Mouse (Mus musculus) frontal cortex, postnatal 25 days (tissue): Measurements from ENCODE around the gene Per1.
"Not testable (repeated sequence)": the region's sequence is repeated elsewhere in the genome, so short reads cannot be mapped to it uniquely, and the experiment has no call there.

Source experiments
- DNase-seq, 2 experiments: peaks; one replicate each; pipeline ENCODE4 v3.0.0; 2022; ENCODE audit warnings: low spot score in 2 of 2

Gene Per1

DNA sequence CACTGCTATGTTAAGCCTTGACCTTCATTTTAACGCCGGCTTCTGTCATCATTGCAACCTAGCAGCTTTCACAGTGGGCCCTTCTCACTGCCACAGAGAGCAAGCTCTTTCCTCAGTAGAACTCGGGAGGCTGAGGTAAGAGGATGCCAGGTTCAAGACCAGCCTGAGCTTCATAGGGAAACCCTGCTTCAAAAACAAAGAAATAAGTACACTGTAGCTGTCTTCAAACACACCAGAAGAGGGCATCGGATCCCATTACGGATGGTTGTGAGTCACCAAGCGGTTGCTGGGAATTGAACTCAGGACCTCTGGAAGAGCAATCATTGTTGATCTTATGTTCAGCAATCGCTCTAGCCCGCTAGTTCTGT lies 14.2 kb upstream of the Per1 start:
- no peak for DNase-seq

DNA sequence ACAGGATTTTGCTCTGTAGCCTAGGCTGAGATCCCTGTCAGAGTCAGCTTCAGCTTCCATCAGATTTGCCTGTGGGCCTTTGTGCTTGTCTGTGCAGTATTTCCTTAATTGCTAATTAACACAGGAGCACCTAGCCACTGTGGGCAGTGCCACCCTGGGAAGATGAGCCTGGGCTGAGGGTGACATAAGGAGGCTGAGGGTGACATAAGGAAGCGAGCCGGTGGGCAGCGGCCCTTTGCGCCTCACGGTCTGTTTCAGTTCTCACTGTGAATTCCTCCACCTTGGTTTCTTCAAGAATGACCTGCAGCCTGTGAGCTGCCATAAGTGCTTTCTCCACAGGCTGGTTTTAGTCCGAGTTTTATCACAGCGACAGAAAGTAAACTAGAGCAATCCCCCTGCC lies 13.4 kb upstream of the Per1 start:
- no peak for DNase-seq

DNA sequence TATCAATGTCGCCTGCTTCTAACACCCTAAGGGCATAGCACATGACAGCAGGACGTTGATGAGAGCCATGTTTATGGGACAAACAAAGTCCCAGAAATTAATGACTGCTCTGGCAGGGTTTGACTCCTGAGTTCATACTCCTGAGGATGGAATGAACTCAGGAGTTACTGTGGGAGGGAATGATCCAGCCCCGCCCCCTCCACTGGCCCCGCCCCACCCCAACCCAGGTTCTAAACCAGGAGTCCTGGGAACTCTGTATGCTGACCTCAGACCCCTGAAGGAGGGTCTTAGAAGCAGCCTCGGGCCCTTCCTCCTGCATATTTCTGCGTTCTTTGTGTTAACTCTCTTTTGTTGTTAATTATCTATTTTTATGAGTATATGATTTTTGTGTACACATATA lies 9.4 kb upstream of the Per1 start:
- DNase-seq = no peak

DNA sequence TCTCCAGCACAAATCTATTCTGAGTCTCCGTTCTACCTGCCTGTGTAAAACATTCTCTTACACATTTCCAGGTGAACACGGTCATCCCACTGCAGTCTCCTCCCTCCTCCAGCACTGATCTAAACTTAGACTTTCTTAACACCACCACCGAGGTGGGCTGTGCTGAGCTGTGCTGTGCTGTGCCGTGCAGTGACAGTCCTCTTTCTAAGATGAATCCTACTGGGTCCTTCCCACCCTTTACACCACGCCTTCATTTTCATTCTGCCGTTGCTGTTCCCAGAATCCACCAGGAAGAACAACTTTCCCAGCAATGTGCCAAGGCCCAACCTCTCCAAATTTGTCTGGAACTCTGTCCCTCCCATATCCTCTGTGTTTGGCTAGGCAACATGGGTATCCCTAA lies 8.6 kb upstream of the Per1 start:
- no peak for DNase-seq

DNA sequence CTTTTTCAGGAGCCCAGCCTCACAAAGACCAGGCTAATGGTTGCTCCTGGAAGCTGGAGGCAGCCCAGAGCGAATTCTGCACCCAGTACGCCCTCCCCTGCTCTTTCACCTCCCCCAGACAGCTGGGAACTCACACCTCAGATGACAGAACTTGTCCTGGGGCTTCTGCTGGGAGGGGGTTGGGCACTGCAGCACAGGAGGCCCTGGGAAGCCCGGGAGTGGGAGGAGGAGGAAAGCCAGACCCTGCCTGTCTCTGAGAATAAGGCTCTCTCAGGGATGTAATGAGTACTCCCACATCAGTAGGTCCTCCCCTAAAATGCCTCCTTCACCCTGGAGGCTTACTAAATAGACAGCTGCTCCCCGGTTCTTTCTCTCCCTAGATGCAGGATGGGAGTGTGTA lies 7.9 kb upstream of the Per1 start:
- DNase-seq = no peak

DNA sequence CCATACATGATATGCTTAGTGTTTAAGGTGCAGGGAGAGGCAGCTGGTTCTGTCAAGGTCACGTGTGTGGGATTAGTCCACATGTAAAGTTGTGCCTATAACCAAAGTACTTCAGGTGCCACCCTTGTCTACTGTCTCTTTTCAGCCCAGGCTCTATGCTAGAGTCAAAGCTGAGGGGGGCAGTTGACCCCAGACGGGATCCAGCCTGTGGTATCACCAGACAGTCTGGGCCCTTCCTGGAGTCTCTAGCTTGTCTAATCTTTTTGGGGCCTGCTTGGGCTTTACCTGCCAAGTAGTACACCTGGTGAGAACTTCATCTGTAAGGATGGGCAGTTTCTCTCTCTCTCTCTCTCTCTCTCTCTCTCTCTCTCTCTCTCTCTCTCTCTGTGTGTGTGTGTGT lies 7.4 kb upstream of the Per1 start:
- DNase-seq = no peak

DNA sequence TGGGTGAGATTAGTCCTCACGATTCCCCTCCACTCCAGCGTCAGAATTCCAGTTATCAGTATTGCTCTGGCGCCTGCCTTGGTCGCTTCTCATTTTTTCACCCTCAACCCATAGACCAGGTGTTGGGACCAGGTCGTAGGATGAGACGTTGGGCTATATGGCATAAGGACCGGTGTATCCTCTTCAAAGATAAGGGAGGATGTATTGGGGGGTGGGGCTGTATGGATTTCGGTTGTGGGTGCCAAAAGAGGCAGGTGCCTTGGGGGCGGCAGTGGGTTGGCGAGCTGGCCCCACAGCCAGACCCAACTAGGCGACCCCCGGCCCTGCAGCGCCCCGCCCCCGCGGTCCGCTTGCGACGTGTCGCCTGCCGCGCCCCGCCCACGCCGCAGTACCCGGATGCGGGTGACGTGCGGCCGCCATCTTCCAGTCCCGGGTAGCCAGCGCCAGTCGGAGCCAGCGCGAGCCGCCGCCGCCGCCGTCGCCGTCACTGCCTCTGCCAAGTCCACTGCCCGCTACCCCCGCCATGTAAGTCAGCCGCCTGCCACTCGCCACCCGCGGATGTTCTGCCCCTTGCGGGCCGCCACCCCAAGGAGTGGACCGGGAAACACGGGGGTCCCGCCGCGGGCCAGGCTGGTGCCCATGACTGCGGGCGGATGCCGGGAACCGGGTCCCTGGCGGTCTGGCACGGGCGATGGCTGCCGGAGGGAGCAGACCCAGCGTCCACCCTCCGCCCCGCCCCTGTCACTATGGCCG lies 6.7 kb upstream of the Per1 start, which contains the start of gene Vamp2:
Gene Vamp2 (plus strand): TSS at position 388 of the 753 bp plus-strand sequence.
- DNase-seq = peak; percentile 92

DNA sequence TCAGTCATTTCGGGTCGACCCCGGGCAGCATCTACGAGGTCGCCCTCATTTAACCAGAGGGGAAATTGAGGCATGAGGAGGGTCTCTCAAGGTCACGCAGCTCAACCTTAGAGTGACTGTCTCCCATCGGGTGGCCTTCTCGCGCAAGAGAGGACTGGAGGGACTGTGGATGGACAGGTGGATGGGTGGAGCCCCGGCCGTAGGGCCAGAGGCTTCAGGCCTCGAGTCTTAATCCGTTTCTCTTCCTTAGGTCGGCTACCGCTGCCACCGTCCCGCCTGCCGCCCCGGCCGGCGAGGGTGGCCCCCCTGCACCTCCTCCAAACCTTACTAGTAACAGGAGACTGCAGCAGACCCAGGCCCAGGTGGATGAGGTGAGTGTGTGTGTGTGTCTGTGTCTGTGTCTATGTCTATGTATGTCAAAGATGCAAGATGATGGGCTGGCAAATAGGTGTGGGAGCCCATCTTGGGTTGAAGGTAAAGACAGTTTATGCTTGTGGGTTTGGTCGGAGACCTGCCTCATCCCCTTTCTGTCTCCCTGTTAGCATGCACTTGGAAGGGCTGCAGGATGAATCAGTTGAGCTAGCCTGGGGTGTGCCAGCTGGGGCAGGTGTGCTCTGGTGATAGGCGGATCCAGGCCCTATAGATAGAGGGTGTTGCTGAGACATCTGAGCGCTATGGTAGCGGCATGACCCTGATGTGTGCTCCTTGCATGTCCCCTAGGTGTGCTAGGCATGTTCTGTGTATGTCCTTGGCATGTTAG lies 6.0 kb upstream of the Per1 start:
- DNase-seq = no peak

DNA sequence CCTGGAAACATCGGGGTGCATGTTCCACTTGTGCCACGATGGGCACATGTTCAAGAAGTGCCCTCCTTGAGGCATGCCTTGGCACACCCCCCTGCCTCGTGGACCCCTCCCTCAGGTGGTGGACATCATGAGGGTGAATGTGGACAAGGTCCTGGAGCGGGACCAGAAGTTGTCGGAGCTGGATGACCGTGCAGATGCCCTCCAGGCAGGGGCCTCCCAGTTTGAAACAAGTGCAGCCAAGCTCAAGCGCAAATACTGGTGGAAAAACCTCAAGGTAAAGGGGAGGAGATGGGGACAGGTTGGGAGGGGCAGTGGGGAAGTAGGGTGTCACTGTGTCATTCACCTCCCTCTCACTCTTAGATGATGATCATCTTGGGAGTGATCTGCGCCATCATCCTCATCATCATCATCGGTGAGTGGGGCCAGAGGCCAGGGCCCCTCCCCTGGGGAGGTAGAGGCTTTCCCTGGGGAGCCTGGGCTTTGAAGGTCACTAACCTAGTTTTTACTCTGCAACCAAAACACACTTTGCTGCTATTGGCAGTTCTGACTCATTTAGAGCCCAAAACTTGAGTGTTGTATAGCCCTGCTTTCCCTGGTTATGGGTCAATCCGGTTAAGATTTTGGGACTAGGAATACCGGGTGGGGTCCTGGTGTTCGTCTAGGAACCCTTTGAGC lies 5.3 kb upstream of the Per1 start:
- DNase-seq = no peak

DNA sequence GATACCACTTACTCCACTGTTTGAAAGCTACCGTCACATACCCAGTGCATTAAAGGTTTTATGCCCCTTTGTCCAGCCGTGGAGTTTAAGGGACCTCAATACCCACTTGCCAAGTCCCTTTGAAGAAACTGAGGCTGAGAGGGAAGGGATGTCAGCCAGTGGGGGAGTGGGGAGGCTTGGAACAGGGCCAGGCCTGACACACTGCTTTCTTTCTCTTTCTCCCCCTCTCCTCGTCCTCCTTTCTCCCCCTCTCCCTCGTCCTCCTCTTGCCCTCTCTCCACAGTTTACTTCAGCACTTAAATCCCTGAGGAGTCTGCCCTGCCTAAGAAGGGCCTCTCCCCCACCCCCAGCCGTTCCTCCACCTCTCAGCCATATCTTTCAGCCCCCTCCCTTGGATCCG lies 4.7 kb upstream of the Per1 start:
- no peak for DNase-seq

DNA sequence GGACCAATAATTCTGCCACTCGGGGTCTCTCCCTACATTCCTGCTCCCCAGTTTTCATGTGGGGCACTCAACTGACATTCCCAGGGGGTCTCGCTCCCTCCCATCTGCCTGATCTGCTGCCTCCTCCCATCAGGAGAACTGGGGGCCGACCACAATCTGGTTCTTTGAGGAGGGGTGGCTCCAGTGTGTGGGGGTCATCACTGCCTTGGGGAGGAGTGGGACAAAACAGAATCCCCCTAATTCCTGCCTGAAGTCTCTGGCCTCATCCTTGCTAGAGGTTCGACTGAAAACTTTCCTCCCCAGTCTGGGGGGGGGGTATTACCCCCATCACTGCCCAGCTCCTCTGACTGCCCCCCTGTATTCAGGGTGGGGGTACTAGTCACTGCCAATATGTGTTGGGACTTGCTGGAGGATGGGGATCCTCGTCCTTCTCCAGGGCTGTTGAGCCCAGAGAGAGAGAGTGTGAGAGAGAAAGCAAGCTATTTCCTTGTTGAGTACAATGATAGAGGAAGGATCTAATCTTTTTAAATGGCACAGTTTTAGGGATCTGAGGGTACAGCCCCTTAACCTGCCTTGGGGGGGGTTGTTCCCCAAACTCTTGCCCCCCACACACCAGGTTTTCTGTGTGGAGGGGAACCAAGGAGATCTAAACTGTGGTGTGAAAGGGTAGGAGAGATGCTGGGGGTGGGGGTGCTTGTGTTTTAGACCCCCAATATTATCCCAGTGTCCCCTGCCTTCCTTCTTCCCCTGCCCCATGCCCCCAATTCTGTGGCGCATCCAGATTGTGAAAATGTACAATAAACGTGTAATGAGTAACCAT lies 3.2 kb upstream of the Per1 start:
- no peak for DNase-seq

DNA sequence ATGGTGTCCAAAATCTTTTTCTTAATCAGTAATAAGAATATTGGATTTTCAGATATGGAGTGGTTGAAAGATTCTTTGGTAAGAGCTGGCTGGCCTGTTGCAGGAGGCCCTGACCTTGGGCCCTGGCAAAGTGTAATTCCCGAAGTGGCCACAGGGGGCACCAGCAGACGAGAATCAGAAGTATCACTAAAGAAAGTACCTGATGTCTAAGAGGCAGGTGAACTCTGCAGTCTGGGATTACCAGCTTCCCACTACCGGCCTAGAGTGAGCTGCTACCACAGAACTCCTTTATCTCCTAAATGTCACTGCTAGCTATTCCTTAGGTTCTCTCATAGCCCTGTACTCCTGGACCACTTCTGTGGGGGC lies 2.6 kb upstream of the Per1 start:
- peak in 1 of 2 experiments; percentile 76 for DNase-seq

DNA sequence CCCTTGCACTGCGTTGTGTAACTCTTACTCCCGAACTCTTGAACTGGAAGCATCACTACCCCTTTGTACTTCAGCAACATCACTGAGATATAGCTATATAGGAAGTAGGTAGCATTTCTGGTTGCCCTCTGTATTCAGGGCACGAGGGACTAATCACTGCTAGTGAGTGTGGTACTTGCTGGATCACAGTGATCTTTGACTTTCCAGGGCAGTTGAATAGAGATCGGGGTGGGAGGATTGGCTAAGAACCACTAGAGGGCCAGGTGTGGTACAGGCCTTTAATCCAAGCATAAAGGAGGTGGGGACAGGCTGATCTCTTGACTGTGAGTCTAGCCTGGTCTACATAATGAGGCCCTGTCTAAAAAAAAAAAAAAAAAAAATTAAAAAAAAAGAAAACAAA lies 2.1 kb upstream of the Per1 start:
- no peak for DNase-seq

DNA sequence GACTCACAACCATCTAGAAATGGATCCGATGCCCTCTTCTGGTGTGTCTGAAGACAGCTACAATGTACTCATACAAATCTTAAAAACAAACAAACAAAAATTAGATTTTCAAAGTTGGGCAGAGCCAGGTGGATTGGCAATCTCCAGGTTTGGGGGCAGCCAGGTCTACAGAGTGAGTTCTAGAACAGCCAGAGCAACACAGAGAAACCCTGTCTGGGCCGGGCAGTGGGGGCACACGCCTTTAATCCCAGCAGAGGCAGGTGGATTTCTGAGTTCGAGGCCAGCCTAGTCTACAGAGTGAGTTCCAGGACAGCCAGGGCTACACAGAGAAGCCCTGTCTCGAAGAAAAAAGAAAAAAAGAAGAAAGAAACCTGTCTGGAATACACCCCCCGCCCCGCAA lies 1.2 kb upstream of the Per1 start:
- not testable (repeated sequence) for DNase-seq

DNA sequence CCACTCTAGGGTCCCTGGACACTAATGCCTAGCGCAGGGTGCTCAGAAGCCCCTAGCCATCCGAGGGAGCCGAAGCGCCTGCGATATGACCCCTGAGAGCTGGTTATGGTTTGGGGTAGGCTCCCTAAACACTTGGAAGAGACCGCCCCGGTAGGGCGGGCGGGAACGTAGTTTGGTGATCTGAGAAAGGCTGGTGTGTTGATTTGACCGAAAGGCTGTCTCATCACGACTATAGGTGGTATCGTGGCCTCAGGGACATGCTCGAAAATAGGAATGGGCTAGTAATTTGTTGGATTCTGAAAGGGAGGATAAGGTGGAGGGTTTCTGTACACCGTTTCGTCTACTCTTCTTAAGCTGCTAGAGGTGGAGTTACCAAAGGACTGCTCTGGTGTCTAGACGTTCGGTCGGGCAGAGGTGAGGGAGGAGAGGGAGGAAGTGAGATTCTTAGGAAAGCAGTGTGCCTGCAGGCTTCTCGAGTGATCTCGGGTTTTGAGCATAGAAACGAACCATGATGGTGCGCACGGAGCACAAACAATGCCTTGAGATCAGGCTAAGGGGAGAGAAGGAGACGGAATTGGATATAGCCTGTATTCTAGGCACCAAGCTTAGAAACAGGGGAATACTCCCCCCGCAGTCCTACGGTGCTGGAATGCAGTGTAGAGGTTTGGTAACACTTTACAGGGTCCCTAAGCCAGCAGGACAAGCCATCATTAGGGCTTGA lies 654 bp downstream of the Per1 start:
- no peak for DNase-seq

DNA sequence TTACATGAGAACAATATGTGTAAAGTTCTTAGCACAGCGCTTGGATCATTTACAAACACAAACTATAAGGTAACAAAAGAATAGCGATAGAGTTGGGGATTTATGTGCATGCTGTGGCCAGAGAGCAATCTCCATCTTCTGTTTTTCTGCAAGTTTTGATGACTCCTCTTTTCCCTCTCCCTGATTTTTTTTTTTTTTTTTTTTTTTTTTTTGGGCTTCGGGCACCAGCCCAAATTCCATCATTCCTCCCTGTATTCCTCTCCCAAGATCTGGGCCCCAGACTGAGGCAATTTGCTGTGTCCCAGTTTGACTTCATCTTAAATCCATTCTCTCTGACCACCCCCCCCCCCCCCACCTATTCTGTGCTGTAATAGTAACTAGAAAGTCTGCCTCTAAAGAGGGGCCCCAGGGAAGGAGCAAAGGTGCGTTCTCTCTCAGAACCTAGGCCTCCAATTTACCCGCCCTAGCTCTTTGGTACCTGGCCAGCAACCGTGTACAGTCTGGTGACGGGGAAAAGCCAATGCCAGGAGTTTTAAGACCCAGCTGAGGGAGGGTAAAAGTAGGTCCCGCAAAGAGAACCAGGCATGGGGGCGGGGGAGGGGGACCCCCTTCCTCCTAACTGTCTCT lies 1.5 kb downstream of the Per1 start:
- DNase-seq = no peak

DNA sequence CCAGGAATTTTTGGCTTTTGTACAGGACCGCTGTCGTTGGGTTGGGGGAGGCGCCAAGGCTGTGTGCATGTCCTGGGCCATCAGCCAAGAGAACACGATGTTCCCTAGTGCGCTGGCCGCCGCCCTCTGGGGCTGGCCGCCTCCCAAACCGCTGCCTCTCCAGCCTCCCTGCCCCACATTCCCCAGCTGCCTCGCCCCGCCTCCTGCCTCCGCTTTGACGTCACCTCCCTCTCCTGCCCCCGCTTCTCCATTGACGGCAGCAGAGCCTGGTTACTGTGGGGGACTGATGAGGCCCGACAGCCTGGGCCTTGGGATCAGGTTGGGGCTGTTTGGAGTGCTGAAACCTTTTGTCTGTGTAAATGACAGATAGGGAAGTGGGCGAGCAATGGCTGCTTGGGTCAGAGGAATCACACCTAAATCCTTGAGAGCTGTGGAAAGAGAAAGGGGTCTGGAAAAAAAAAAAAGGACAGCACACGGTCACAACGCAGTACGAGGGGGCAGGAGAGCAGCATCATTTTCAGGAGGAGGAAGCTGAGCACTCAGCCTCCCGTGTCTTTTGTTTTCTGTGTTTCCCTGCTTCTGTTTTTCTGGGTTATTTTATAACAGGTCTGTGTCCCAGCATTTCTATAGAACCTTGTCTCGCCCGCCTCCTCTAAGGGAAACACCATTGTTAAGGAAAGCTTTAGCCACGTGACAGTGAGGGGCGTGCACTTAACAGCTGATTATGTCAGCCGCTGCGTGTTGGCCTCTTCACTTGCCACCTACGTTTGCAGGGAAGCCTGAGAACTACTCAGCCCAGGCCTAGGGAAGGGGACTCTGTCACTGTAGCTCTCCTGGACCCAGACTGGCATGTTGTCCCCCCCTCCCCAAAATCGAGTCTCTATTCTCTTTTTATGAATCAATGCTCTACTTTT lies 2.2 kb downstream of the Per1 start:
- peak; percentile 87 to 97 for DNase-seq

DNA sequence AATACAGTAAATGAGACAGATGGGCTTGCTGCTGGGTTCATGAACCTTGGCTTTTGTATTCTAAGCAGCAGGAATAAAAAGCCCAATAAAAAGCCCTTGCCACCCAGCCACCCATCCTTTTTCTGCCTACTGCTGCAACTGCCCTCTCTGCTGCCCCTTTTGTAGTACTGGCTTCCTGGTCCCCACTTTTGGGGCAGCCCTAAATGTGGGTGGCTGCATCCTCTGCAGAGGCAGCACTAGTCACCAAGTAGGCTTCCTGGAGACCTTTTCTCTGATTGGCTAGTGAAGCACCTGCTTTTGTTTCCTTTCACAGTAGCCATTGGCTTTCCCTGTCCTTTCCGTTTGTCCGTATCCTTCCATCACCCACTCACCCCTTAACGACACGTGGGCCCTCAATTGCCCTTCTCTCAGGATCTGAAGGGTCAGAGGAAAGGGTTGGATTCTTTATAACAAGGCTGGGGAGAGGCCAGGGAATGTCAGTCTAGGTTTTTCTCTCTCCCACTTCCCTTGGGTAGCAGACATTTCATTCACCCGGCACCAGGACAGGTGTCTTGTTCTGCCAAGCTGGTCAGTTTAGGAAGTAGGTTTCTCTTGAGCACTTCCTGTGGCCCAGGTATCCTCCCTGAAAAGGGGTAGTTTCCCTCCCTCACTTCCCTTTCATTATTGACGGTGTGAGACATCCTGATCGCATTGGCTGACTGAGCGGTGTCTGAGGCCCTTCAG lies 3.2 kb downstream of the Per1 start:
- DNase-seq = no peak

DNA sequence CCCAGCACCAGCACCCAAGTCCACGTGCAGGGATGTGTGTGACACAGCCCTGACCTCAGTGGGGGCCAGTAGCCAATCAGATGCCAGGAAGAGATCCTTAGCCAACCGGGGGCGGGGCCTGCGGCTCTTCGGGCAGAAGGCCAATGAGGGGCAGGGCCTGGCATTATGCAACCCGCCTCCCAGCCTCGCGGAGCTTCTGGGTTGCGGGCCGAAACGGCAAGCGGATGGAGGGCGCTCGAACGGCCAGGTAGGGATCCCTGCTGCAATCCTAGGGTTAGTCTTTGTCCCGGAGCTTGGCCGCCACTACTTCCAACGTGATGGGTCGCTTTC lies 3.7 kb downstream of the Per1 start:
- peak; percentile 87 to 95 for DNase-seq
